ENCODE assay signal across 8 mouse cellular contexts in genomic region chr3:144203988-144204412, GRCm38 (mm10). TPM values are rescaled to one million over a fixed set of nuclear protein-coding genes. Genes with fewer than 3 reads are reported as not detected.
DNase-seq lines count a peak whose midpoint lies in the region; ATAC-seq and TF ChIP-seq lines count a peak whose summit lies in the region.

No protein-coding gene starts in this region.

- peak overlapping the region; percentile 99 for H3K27ac ChIP-seq in embryonic facial prominence, embryonic 13.5 days
- H3K27ac ChIP-seq in intestine, postnatal 0 days (ENCODE audit: low read depth, low read length) = peak overlapping the region; percentile 97; the same call in 1 of the 2 replicates
- H3K27ac ChIP-seq in olfactory bulb, adult 2 months (ENCODE audit: insufficient read depth, low read depth, low read length) = peak overlapping the region; percentile 79

- peak overlapping the region; percentile 95 for H3K4me2 ChIP-seq in embryonic facial prominence, embryonic 13.5 days
- peak overlapping the region; percentile 91 for H3K4me2 ChIP-seq in intestine, postnatal 0 days (replicated peaks; ENCODE audit: low read depth)

- H3K9me3 ChIP-seq in embryonic facial prominence, embryonic 13.5 days = no peaks in the 10 kb centered on the region
- H3K9me3 ChIP-seq in intestine, postnatal 0 days (ENCODE audit: control insufficient read depth) = no peaks in the 10 kb centered on the region

- H3K4me1 ChIP-seq in embryonic facial prominence, embryonic 13.5 days = peaks cover 33% of the 10 kb centered on the region
- H3K4me1 ChIP-seq in intestine, postnatal 0 days (replicated peaks; ENCODE audit: control insufficient read depth, insufficient read depth, low read length) = no peaks in the 10 kb centered on the region
- peaks cover 9% of the 10 kb centered on the region for H3K4me1 ChIP-seq in olfactory bulb, adult 2 months (ENCODE audit: control insufficient read depth, insufficient read depth, low read length)

- H3K36me3 ChIP-seq in embryonic facial prominence, embryonic 13.5 days = peaks cover 8% of the 10 kb centered on the region; the same call in 1 of the 2 replicates
- no peaks in the 10 kb centered on the region for H3K36me3 ChIP-seq in intestine, postnatal 0 days (ENCODE audit: control insufficient read depth, insufficient read depth)

- no peak for ATAC-seq in embryonic facial prominence, embryonic 13.5 days (ENCODE audit: insufficient number of reproducible peaks, insufficient read depth, low FRiP score, low TSS enrichment, low read depth)
- ATAC-seq in intestine, postnatal 0 days = no peak

- no peak for TF ChIP-seq CTCF in intestine, postnatal 0 days (IDR thresholded peaks at IDR 0.05; ENCODE audit: low read depth)
- TF ChIP-seq CTCF in olfactory bulb, adult 2 months (IDR thresholded peaks at IDR 0.05; ENCODE audit: insufficient read depth, low read depth, low read length) = no peak

- DNase-seq in adrenal gland, adult (ENCODE audit: inconsistent age in 2 of 2, low spot score in 1 of 2) = peak; percentile 10 to 79
- no peak for DNase-seq in adrenal gland, adult 8-10 months
- peak; percentile 60 for DNase-seq in 3T3-L1 (ENCODE audit: low read depth, low spot score)
- no peak for DNase-seq in thymus, postnatal 0 days (ENCODE audit: low spot score)
- no peak for DNase-seq in frontal cortex, postnatal 10 days (ENCODE audit: low spot score in 2 of 2)

- TF ChIP-seq POLR2A in olfactory bulb, adult 2 months (IDR thresholded peaks at IDR 0.05; ENCODE audit: insufficient read depth, low read depth, low read length) = no peak

- 0% methylated on average over 5 of the region's 5 CpGs for WGBS in embryonic facial prominence, embryonic 13.5 days
- WGBS in intestine, postnatal 0 days = 0% methylated on average over 5 of the region's 5 CpGs
- 2% methylated on average over 5 of the region's 5 CpGs for WGBS in olfactory bulb, adult 2 months

- no peaks in the 10 kb centered on the region for H3K27me3 ChIP-seq in embryonic facial prominence, embryonic 13.5 days
- no peaks in the 10 kb centered on the region for H3K27me3 ChIP-seq in intestine, postnatal 0 days (replicated peaks; ENCODE audit: control insufficient read depth, insufficient read depth, low read length)

- H3K4me3 ChIP-seq in embryonic facial prominence, embryonic 13.5 days = peak overlapping the region; percentile 80
- H3K4me3 ChIP-seq in intestine, postnatal 0 days (ENCODE audit: low read depth, low read length) = peak overlapping the region; percentile 84
- peak overlapping the region; percentile 78 for H3K4me3 ChIP-seq in olfactory bulb, adult 2 months (ENCODE audit: insufficient read depth, low read depth, low read length)

- peak overlapping the region; percentile 97 for H3K9ac ChIP-seq in embryonic facial prominence, embryonic 13.5 days
- peak overlapping the region; percentile 93 for H3K9ac ChIP-seq in intestine, postnatal 0 days (ENCODE audit: low read depth, low read length)

RNA-seq across cellular contexts. Expression of gene Lmo4, which starts 1.0 kb away (rescaled TPM):
- 10 to 100 TPM; 53.7 to 93.7 (median 73.7) TPM for total RNA-seq in adrenal gland, adult 8-10 months (2022)
- 105 and 108 TPM in 2 replicates for polyA plus RNA-seq in embryonic facial prominence, embryonic 13.5 days (2015; fragmentation: Nextera tagmentation; extraction: Ambion mirVana)
- 23.5 and 26.3 TPM in 2 replicates for polyA plus RNA-seq in intestine, postnatal 0 days (2015; fragmentation: Nextera tagmentation; extraction: Ambion mirVana)
- polyA plus RNA-seq in olfactory bulb, adult 2 months (2012; ENCODE audit: insufficient read depth, insufficient read length, low replicate concordance, missing spikeins) = not detected in 2 replicates
- polyA plus RNA-seq in thymus, postnatal 0 days (2015; fragmentation: Nextera tagmentation; extraction: Ambion mirVana) = 39.6 and 43.4 TPM in 2 replicates

Comparison
In these comparisons a context has a peak if more than half of its experiments do, and no peak if none do; other contexts are left out.
1. DNase-seq: peak in adrenal gland, adult (2 of 2) and 3T3-L1 (single experiment); none in adrenal gland, adult 8-10 months (single experiment), thymus, postnatal 0 days (single experiment) and frontal cortex, postnatal 10 days (0 of 2).
2. Peak in every context shown above with its lines, with median percentiles within 50 percentile points of each other: H3K27ac ChIP-seq and H3K4me3 ChIP-seq.